9 mouse cellular contexts compared by ENCODE assay signal in the genomic region with DNA sequence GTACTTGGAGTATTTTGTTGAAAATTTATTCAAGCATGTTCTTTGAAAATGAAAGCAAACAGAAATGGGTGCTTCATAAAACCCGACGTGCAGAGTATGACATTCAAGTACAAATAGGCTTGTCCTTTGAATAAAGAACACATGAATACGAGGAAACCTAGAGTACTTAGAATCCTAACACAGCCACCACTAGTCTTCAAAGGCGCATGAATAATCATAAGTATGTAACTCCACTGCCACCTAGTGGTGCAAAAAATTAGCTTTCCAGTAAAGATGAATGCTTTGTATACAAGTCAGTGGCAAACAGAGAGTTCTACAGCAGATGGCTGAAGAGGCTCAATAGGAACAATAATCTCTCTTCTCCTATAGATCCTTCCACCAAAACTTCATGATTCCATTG.
A peak's percentile ranks its signal among the peaks of the same experiment; 100 is the strongest.
DNase-seq lines count a peak whose midpoint lies in the region; ATAC-seq lines count a peak whose summit lies in the region.
"Had no signal": no experiment of that assay in that cellular context is flagged by ENCODE, and none has a peak within 500 bp of the region (broad histone marks: within the 10 kb centered on the region; RNA-seq: fewer than 3 reads in every experiment).

No protein-coding gene starts in this region.

- no peak overlapping the region for H3K9ac ChIP-seq in limb, embryonic 11.5 days (ENCODE audit: low read length)
- H3K9ac ChIP-seq in embryonic facial prominence, embryonic 14.5 days (ENCODE audit: low read depth, low read length) = no peak overlapping the region
- no peak overlapping the region for H3K9ac ChIP-seq in midbrain, embryonic 16.5 days (ENCODE audit: low read depth, low read length)
- H3K9ac ChIP-seq: embryonic facial prominence, embryonic 15.5 days had no signal

- no peaks in the 10 kb centered on the region for H3K36me3 ChIP-seq in limb, embryonic 11.5 days (ENCODE audit: control insufficient read depth, insufficient read depth, low read length)
- H3K36me3 ChIP-seq in limb, embryonic 10.5 days = no peaks in the 10 kb centered on the region
- H3K36me3 ChIP-seq in embryonic facial prominence, embryonic 14.5 days (ENCODE audit: control insufficient read depth, insufficient read depth, low read length) = no peaks in the 10 kb centered on the region
- H3K36me3 ChIP-seq in midbrain, embryonic 16.5 days (ENCODE audit: control insufficient read depth, insufficient read depth, low read length) = no peaks in the 10 kb centered on the region
- H3K36me3 ChIP-seq: embryonic facial prominence, embryonic 15.5 days had no signal

- H3K9me3 ChIP-seq in limb, embryonic 11.5 days (ENCODE audit: control insufficient read depth, low read length) = no peaks in the 10 kb centered on the region
- H3K9me3 ChIP-seq in limb, embryonic 10.5 days (replicated peaks) = no peaks in the 10 kb centered on the region
- no peaks in the 10 kb centered on the region for H3K9me3 ChIP-seq in embryonic facial prominence, embryonic 14.5 days (ENCODE audit: control insufficient read depth, low read length)
- H3K9me3 ChIP-seq in midbrain, embryonic 16.5 days (replicated peaks; ENCODE audit: control insufficient read depth, low read length, poor library complexity, severe bottlenecking) = no peaks in the 10 kb centered on the region
- H3K9me3 ChIP-seq: embryonic facial prominence, embryonic 15.5 days had no signal

- H3K4me2 ChIP-seq in limb, embryonic 11.5 days (ENCODE audit: low read depth, severe bottlenecking) = no peak overlapping the region
- H3K4me2 ChIP-seq in embryonic facial prominence, embryonic 14.5 days (ENCODE audit: low read depth, low read length) = no peak overlapping the region
- no peak overlapping the region for H3K4me2 ChIP-seq in midbrain, embryonic 16.5 days (ENCODE audit: low read length)
- H3K4me2 ChIP-seq: embryonic facial prominence, embryonic 15.5 days had no signal

- H3K27me3 ChIP-seq in limb, embryonic 11.5 days (ENCODE audit: control insufficient read depth, insufficient read depth, low read length) = no peaks in the 10 kb centered on the region
- H3K27me3 ChIP-seq in limb, embryonic 10.5 days (ENCODE audit: low read depth, poor library complexity, severe bottlenecking) = no peaks in the 10 kb centered on the region
- H3K27me3 ChIP-seq in embryonic facial prominence, embryonic 14.5 days (replicated peaks; ENCODE audit: control insufficient read depth, insufficient read depth, low read length) = no peaks in the 10 kb centered on the region
- no peaks in the 10 kb centered on the region for H3K27me3 ChIP-seq in midbrain, embryonic 16.5 days (ENCODE audit: control insufficient read depth, insufficient read depth, low read depth, low read length)
- H3K27me3 ChIP-seq: embryonic facial prominence, embryonic 15.5 days had no signal

- H3K4me1 ChIP-seq in limb, embryonic 11.5 days (ENCODE audit: control insufficient read depth, insufficient read depth, low read length) = no peaks in the 10 kb centered on the region
- no peaks in the 10 kb centered on the region for H3K4me1 ChIP-seq in limb, embryonic 10.5 days
- H3K4me1 ChIP-seq in embryonic facial prominence, embryonic 14.5 days (ENCODE audit: control insufficient read depth, insufficient read depth, low read length) = no peaks in the 10 kb centered on the region
- H3K4me1 ChIP-seq in midbrain, embryonic 16.5 days (ENCODE audit: control insufficient read depth, insufficient read depth, low read length) = peaks cover 4% of the 10 kb centered on the region; the same call in 1 of the 2 replicates
- H3K4me1 ChIP-seq: embryonic facial prominence, embryonic 15.5 days had no signal

- no peak for ATAC-seq in limb, embryonic 11.5 days (ENCODE audit: insufficient number of reproducible peaks, low FRiP score, low TSS enrichment, low read depth)
- ATAC-seq in embryonic facial prominence, embryonic 14.5 days (ENCODE audit: low read depth) = peak; percentile 81
- ATAC-seq in midbrain, embryonic 16.5 days = peak; percentile 83

- no peak overlapping the region for H3K4me3 ChIP-seq in limb, embryonic 11.5 days (ENCODE audit: low read depth, low read length)
- no peak overlapping the region for H3K4me3 ChIP-seq in limb, embryonic 10.5 days
- no peak overlapping the region for H3K4me3 ChIP-seq in embryonic facial prominence, embryonic 14.5 days (ENCODE audit: low read depth, low read length)
- no peak overlapping the region for H3K4me3 ChIP-seq in midbrain, embryonic 16.5 days (ENCODE audit: low read depth, low read length)
- H3K4me3 ChIP-seq: embryonic facial prominence, embryonic 15.5 days had no signal

- DNase-seq in limb, embryonic 11.5 days (ENCODE audit: low spot score) = peak; percentile 67
- no peak for DNase-seq in limb, embryonic 10.5 days (ENCODE audit: low spot score)
- peak; percentile 5 to 54 for DNase-seq in adrenal gland, postnatal 36 days
- DNase-seq in embryonic facial prominence, embryonic 14.5 days (ENCODE audit: low spot score) = peak; percentile 94
- DNase-seq in hindlimb bud, embryonic 11.5 days (ENCODE audit: extremely low spot score, low read depth, low spot score) = peak; percentile 87
- peak; percentile 65 to 86 for DNase-seq in left cerebral cortex, adult 18-20 months (ENCODE audit: low spot score in 2 of 2)
- DNase-seq in yolk sac, embryonic 10.5 days (ENCODE audit: low spot score) = peak; percentile 20

- H3K27ac ChIP-seq in limb, embryonic 11.5 days (replicated peaks; ENCODE audit: low read depth, low read length) = no peak overlapping the region
- H3K27ac ChIP-seq in limb, embryonic 10.5 days = no peak overlapping the region
- H3K27ac ChIP-seq in embryonic facial prominence, embryonic 14.5 days (replicated peaks; ENCODE audit: low read depth, low read length) = no peak overlapping the region
- H3K27ac ChIP-seq in midbrain, embryonic 16.5 days (ENCODE audit: low read length) = no peak overlapping the region
- H3K27ac ChIP-seq: embryonic facial prominence, embryonic 15.5 days had no signal

- WGBS in limb, embryonic 11.5 days = 7% methylated on average over 4 of the region's 4 CpGs
- WGBS in limb, embryonic 10.5 days = 14% methylated on average over 4 of the region's 4 CpGs
- WGBS in embryonic facial prominence, embryonic 14.5 days = 2% methylated on average over 4 of the region's 4 CpGs
- WGBS in midbrain, embryonic 16.5 days = 3% methylated on average over 4 of the region's 4 CpGs
